Mouse (Mus musculus) monocyte, adult 5-6 weeks (primary cell): Measurements from ENCODE around the gene Pcsk4. TPM values are rescaled to one million over a fixed set of nuclear protein-coding genes. Genes with fewer than 3 reads are reported as not detected.

Source experiments
- ATAC-seq: fragments of 153-309, 156-312 bp; replicated peaks from 2 replicates; pipeline ENCODE4 v1.8.0; 2017; ENCODE audit warnings: mild to moderate bottlenecking; ENCODE audit not compliant: low TSS enrichment, insufficient number of reproducible peaks, severe bottlenecking, poor library complexity, low FRiP score
- total RNA-seq: library from RNA; stranded (forward); fragments of 200-1000, 200-491, 200-594 nt; gene quantifications from 3 replicates; pipeline ENCODE4 v1.2.3, GENCODE M21; 2017

The Pcsk4 gene
- total RNA-seq, 1 experiment from 2014 or later = 0.57 TPM

DNA sequence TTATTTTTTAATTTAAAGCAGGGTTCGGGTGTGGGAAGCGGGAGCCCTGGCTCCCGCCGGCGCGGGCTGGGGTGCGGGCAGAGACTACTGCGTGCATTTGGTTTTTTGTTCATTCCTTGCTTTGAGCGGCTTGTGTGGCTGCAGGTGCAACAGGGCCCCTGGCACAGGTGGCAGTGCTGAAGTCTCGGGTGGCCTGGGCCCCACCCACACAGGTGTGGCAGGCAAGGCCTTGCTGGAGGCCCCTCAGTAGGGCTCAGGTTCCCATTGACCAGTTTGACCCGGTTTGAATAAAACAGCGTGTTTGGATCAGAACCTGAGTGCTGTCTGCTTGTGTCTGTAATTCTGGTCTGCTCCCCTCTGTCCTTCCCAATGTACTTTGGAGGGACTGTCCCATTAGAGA, 41.2 kb downstream of the Pcsk4 start:
- ATAC-seq = no peak

GRCm38 (mm10) chr10:80285222-80286070, 43.9 kb downstream of the Pcsk4 start:
- no peak for ATAC-seq

DNA sequence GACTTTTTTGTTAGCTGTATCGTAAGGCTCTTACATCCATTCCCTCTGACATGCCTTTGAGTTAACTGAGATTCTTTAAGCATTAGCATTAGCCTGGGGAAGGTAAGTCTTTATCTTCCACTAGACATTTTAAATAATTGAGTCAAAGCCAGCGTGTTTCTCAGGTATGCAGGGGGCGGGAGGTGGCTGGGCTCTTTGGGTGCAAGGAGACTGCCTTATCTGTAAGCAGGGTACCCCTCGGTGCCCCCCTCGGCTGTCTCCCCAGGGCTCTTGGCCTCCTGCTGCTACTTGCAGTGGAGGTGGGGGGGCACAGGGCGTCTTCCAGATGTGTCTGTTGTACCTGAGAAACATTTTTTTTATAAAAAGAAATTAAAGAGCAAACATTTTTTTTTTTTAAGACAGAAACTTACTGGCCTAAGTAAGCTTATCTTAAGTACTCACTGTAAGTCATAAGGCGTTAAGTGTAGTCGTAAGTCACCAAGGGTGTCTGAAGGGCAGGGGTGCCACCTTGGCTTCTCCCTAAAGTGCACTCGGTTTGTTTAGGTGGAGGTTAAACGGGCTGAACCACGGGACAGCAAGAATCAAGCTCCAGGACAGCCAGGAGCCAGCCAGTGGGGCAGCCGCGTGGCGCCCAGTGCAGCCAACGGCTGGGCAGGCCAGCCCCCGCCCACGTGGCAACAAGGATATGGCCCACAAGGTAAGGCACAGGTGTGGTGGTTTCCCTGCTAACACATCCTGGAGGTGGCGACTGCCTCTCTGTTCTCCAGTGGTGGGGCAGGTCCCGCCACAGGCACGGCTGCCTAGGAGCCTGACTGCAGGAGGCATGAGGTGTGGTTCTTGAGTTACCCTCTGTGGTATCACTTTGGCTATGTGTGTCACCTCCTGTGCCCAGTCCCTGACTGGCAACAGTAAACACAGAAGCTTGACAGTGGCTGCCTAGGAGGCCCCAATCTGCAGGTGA, 46.5 kb downstream of the Pcsk4 start:
- no peak for ATAC-seq

GRCm38 (mm10) chr10:80281921-80282371, 47.4 kb downstream of the Pcsk4 start:
- ATAC-seq = no peak

DNA sequence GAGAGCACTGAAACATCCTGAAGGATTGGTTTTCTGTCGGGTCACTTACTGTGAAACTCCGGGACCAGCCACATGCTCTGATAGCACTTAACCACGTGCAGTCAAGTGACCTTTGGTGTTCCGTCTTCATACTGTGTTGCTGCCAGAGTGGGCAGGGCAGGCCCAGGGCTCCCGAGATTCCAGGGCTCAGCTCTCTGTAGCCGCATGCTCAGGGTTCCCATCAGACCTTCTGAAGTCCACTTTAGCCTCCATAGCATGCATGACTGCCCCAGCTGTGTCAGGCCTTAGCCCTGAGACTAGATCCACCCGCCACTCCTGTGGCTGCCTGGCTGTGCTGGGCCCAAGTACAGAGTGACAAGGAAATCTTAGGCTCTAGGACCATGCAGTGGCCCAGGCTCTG, 48.0 kb downstream of the Pcsk4 start:
- ATAC-seq = no peak

- no peak for ATAC-seq
Measured at GRCm38 (mm10) chr10:80279273-80279672, 50.0 kb downstream of the Pcsk4 start.

- ATAC-seq = no peak
Measured at GRCm38 (mm10) chr10:80278390-80278789, 50.9 kb downstream of the Pcsk4 start.

DNA sequence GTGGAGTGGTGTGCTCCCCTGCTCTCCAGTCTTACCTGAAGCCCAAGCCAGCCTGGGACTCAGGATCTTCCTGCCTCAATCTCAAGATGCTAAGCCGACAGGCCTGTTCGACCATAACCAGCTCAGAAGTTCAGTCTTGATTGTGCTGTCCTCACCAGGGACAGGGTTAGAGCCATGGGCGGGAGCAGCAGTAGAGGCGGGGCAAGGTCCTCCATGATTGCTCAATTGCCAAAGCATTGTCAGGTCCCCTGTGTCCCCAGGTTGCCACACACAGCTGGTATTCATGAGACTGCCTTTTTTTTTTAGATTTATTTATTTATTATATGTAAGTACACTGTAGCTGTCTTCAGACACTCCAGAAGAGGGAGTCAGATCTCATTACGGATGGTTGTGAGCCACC, 53.1 kb downstream of the Pcsk4 start:
- no peak for ATAC-seq

DNA sequence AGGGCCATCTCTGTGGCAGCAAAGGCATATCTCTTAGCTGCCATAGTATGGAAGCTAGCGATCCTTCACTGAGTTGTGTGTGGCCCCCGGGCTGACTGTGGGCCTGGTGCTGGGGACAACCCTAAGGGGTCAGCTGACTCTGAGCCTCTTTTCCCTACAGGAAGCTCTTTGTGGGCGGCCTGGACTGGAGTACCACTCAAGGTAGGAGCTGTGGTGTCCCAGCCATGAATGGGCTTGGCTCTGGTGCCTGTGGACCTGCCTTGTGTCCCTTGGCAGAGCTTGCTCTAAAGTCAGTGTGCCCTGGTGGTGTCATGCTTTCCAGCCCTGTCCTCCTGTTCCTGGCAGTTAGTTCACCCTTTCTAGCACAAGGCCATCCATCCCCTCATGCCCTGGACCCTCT, 55.5 kb downstream of the Pcsk4 start:
- no peak for ATAC-seq

GRCm38 (mm10) chr10:80271870-80272585, 57.3 kb downstream of the Pcsk4 start:
- ATAC-seq = no peak

Other genes with a start within 250 kb of the Pcsk4 start
- 50.6 to 75.0 TPM (median 51.9 TPM) in 3 replicates for gene Sbno2, start 223.9 kb downstream of the Pcsk4 start, total RNA-seq
- gene Stk11, start 213.7 kb downstream of the Pcsk4 start, total RNA-seq = 155 to 177 TPM (median 155 TPM) in 3 replicates
- gene Atp5d, start 190.9 kb downstream of the Pcsk4 start, total RNA-seq = 26.1 to 49.8 TPM (median 29.5 TPM) in 3 replicates
- gene Cbarp, start 188.7 kb downstream of the Pcsk4 start, total RNA-seq = 0.29 to 5.8 TPM (median 4.1 TPM) in 3 replicates
- gene Midn, start 181.2 kb downstream of the Pcsk4 start, total RNA-seq = 27.3 to 65.5 TPM (median 29.9 TPM) in 3 replicates
- gene Cirbp, start 163.5 kb downstream of the Pcsk4 start, total RNA-seq = 137 to 163 TPM (median 145 TPM) in 3 replicates
- 16.2 to 29.1 TPM (median 18.0 TPM) in 3 replicates for gene 1600002K03Rik, start 156.6 kb downstream of the Pcsk4 start, total RNA-seq
- gene Efna2, start 150.0 kb downstream of the Pcsk4 start, total RNA-seq = 1.0 TPM in 1 of 3 replicates, not detected in the others
- gene Mum1, start 103.1 kb downstream of the Pcsk4 start, total RNA-seq = 43.7 to 46.7 TPM (median 46.2 TPM) in 3 replicates
- 60.9 to 74.8 TPM (median 61.4 TPM) in 3 replicates for gene Ndufs7, start 80.4 kb downstream of the Pcsk4 start, total RNA-seq
- 3.8 to 4.7 TPM in 2 of 3 replicates, not detected in the other for gene Gamt, start 68.5 kb downstream of the Pcsk4 start, total RNA-seq
- 85.1 to 132 TPM (median 92.5 TPM) in 3 replicates for gene Dazap1, start 68.0 kb downstream of the Pcsk4 start, total RNA-seq
- 1,267 to 1,604 TPM (median 1,393 TPM) in 3 replicates for gene Rps15, start 37.0 kb downstream of the Pcsk4 start, total RNA-seq
- 2.3 TPM in 1 of 3 replicates, not detected in the others for gene Apc2, start 33.5 kb downstream of the Pcsk4 start, total RNA-seq
- gene 2310011J03Rik, start 9.0 kb downstream of the Pcsk4 start, total RNA-seq = 23.5 to 28.1 TPM (median 27.6 TPM) in 3 replicates
- gene Reep6, start 455 bp upstream of the Pcsk4 start, total RNA-seq = not detected in 3 replicates
- gene Adamtsl5, start 18.9 kb upstream of the Pcsk4 start, total RNA-seq = 0.10 to 0.43 TPM in 2 of 3 replicates, not detected in the other
- not detected in 3 replicates for gene Plk5, start 27.0 kb upstream of the Pcsk4 start, total RNA-seq
- gene Mex3d, start 58.2 kb upstream of the Pcsk4 start, total RNA-seq = 4.1 to 5.3 TPM (median 5.2 TPM) in 3 replicates
- 11.4 to 34.6 TPM (median 18.6 TPM) in 3 replicates for gene Mbd3, start 70.1 kb upstream of the Pcsk4 start, total RNA-seq
- gene Uqcr11, start 77.3 kb upstream of the Pcsk4 start, total RNA-seq = 56.9 to 82.5 TPM (median 76.8 TPM) in 3 replicates
- gene Tcf3, start 104.1 kb upstream of the Pcsk4 start, total RNA-seq = 18.9 to 30.0 TPM (median 26.1 TPM) in 3 replicates
- gene Onecut3, start 165.3 kb upstream of the Pcsk4 start, total RNA-seq = not detected in 3 replicates
- 1.0 to 1.6 TPM in 2 of 3 replicates, not detected in the other for gene Atp8b3, start 209.6 kb upstream of the Pcsk4 start, total RNA-seq
- 21.1 to 32.2 TPM (median 24.1 TPM) in 3 replicates for gene Rexo1, start 232.1 kb upstream of the Pcsk4 start, total RNA-seq
- 5.1 to 8.5 TPM (median 8.2 TPM) in 3 replicates for gene Klf16, start 247.8 kb upstream of the Pcsk4 start, total RNA-seq